Mouse (Mus musculus): Measurements from ENCODE around the gene Prdm15.

DNA sequence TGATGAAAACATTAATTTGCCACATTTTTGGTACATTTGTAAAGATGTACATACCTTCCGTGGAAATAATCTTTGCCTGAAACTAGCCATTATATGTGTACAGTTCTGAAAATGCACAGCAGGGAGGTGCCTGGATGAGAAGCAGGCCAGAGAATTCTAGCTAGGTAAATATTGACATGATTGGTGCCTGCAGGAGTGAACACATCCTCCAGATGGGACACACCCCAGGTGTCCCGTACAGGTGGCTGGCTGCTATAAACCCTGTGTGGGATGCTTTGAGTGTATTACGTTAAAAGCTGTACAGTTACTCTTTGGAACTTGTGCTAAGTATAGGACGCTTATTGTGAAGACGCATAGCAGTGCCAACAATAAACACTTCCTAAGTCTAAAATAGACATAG, 68.6 kb downstream of the Prdm15 start:
- TF ChIP-seq CTCF (conservative IDR thresholded peaks at IDR 0.05 in 1 of 2, IDR thresholded peaks at IDR 0.05 in 1 of 2; ENCODE audit: low read depth in 2 of 2, low read length in 2 of 2) (no peak), BHLHE40 (IDR thresholded peaks at IDR 0.05; ENCODE audit: low read depth, low read length) (no peak)

Data from CH12.LX (cell line).